Mouse (Mus musculus): Measurements from ENCODE around the gene Pde3b.
"Not testable (repeated sequence)": the region's sequence is repeated elsewhere in the genome, so short reads cannot be mapped to it uniquely, and the experiment has no call there.

Gene Pde3b

DNA sequence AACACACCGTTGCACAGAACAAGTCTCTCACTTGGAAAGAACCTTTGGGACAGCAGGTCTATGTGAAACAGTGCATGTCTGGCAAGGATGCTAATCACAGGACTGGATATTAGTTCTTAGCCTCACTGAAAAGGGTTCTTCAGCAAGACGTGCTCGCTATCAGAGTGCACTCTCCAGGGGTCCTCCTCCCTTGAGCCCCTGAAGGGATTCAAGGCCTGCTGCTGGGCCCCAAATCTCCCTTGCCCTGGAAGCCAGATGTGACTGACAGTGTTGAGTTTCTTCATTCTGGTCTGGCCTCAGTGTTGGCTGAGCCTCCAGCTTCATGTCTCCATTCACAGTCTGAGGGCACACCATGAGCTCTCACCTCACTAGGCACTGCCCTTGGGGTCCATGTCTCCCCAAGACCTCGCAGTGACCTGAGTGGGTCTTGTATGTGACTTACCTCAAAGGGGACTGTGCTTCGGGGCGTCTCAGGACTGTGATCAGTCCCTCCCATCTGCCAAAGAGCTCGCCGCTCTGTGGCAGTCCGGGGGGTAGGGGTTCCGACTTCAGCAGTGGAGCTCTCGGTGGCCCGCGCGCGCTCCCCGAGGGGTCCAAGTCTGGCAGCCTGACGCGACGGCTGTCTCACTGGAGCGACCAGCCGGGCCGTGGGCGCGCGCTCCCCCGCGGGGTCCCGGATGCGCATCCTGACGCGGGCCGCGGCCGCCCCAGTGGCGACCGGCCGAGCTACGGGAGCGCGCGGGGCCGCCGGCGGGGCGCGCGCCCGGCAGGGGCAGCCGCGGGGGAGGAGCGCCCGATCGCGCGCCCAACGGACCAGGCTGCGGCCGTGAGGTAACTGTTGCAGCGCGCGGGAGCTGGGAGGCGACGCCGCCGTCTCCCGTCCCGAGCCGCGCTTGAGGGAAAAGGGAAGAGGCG lies at the start of gene Pde3b:
Pde3b (plus strand) TSS at position 861 of the 915 bp plus-strand sequence.
- DNase-seq (ENCODE audit: extremely low spot score) = no peak

- DNase-seq (ENCODE audit: extremely low spot score) = no peak
Observed at GRCm38 (mm10) chr7:114402130-114402529, 13.0 kb upstream of the Pde3b start.

GRCm38 (mm10) chr7:114415336-114416020 lies 397 bp downstream of the Pde3b start:
- DNase-seq (ENCODE audit: extremely low spot score) = peak; percentile 78

- DNase-seq (ENCODE audit: extremely low spot score) = peak; percentile 55
Observed at GRCm38 (mm10) chr7:114416021-114416845, 1.2 kb downstream of the Pde3b start.

GRCm38 (mm10) chr7:114419331-114419730 lies 4.2 kb downstream of the Pde3b start:
- DNase-seq (ENCODE audit: extremely low spot score) = not testable (repeated sequence)

GRCm38 (mm10) chr7:114420918-114421317 lies 5.8 kb downstream of the Pde3b start:
- no peak for DNase-seq (ENCODE audit: extremely low spot score)

GRCm38 (mm10) chr7:114422224-114422623 lies 7.1 kb downstream of the Pde3b start:
- DNase-seq (ENCODE audit: extremely low spot score) = no peak

DNA sequence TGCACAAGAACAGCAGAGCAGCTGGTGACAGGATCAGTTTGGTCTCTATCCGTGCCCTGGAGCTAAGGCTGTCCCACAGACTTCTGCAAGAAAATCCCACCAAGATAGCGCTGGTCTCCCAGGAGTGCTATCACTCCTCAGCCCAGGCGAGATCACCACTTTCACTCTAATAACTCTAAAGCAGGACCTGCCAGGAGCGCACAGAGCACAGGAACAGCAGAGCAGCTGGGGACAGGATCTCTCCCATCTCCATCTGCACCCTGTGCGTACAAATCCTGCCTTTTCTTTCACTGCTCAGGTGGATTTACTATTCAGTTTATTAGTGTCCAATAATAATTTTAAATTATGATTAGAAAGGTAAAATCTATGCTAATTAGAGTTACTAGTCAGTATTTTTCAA lies 14.7 kb downstream of the Pde3b start:
- no peak for DNase-seq (ENCODE audit: extremely low spot score)

DNA sequence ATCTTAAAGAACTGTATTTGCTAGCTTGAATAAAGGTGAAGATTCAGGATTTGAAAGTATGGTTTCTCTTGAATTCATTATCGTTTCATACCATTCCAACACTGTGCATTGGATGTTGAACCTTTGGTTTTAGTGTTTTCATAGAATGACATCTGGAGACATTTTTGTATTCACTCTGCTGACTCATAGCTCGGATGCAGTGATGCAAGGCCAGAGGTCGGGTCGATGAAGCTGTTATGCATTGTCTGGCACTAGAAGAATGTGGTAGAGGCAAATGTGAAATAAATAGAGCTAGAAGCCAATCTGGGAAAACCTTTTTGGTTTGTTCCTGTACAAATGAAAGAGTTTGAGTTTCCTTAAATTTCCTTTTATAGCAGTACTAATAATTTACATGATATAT lies 16.9 kb downstream of the Pde3b start:
- DNase-seq (ENCODE audit: extremely low spot score) = no peak

GRCm38 (mm10) chr7:114439726-114440125 lies 24.6 kb downstream of the Pde3b start:
- no peak for DNase-seq (ENCODE audit: extremely low spot score)

DNA sequence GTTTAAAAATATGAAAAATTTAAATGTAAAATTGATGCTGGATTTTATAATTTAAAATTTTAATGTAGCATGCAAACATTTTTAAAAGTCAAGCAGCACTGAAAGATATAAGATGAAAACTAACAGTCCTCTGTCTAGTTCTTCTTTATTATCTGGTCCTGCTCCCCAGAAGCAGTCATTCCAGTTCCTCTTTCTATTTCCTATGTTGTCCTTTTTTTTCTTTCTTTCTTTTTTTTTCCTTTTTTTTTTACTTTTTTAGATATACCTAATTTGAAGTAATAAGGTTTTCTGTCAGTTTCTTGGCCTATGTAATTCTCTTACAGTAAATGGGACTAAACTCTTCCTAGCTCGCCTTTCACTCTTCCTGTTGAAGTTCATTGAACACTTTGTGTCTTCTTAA lies 25.4 kb downstream of the Pde3b start:
- no peak for DNase-seq (ENCODE audit: extremely low spot score)

DNA sequence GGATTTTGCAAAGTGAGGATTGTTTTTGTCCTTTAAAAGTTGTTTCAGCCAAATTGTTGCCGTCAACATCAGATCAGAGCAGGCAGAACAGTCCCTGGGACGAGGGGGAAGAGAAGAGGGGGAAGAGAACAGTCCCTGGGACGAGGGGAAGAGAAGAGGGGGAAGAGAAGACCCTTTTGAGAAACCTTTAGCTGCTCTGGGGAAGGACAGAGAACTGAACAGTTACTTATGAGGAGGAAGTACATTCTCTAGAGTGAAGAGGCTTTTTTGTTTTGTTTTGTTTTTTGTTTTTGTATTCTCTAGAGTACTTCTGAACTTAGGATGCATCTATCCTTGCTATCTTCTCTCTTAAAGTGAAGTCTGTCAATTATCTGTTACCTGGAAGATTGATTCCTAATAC lies 37.8 kb downstream of the Pde3b start:
- no peak for DNase-seq (ENCODE audit: extremely low spot score)

- DNase-seq (ENCODE audit: extremely low spot score) = no peak
Observed at GRCm38 (mm10) chr7:114453300-114453990, 38.4 kb downstream of the Pde3b start.

DNA sequence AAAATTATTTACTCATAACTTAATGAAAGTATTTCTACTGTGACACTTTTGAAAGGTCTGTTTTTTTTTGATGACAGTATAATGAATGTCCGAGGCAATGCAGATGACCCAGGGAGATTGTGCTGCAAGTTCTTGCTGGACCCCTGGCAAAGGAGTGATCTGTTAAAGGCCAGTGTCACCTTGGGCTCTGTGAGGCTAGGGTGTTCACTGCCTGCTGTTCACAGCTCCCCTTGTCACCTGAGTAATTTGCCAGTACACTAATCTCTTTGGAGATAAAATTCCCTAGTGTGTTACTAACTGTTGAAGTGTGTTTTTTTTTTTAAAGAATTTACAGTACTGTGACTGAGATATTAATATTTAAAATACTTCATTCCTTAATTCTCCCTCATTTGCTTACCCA lies 39.8 kb downstream of the Pde3b start:
- DNase-seq (ENCODE audit: extremely low spot score) = no peak

- no peak for DNase-seq (ENCODE audit: extremely low spot score)
Observed at GRCm38 (mm10) chr7:114456904-114457303, 41.8 kb downstream of the Pde3b start.

- no peak for DNase-seq (ENCODE audit: extremely low spot score)
Observed at GRCm38 (mm10) chr7:114459909-114460308, 44.8 kb downstream of the Pde3b start.

- no peak for DNase-seq (ENCODE audit: extremely low spot score)
Observed at GRCm38 (mm10) chr7:114461727-114462126, 46.6 kb downstream of the Pde3b start.

DNA sequence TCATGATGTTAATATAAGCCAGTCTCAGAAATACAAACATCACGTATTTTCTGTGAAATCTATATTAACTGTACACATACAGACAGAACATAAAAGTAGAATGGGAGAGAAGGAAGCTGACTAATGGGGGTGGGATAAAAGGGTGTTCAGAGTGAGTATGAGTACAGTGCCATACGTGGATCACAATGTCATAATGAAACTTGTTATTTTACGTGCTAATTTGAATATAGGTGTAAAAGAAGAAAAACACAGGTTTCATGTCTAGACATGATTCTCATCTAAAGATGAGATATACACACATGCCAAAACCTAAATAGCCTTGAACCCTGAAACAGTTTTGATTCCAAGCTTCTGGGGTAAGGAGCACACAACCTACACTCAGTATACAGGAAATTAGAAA lies 51.3 kb downstream of the Pde3b start:
- no peak for DNase-seq (ENCODE audit: extremely low spot score)

GRCm38 (mm10) chr7:114472471-114472870 lies 57.4 kb downstream of the Pde3b start:
- DNase-seq (ENCODE audit: extremely low spot score) = no peak

GRCm38 (mm10) chr7:114474889-114475288 lies 59.8 kb downstream of the Pde3b start:
- DNase-seq (ENCODE audit: extremely low spot score) = no peak

DNA sequence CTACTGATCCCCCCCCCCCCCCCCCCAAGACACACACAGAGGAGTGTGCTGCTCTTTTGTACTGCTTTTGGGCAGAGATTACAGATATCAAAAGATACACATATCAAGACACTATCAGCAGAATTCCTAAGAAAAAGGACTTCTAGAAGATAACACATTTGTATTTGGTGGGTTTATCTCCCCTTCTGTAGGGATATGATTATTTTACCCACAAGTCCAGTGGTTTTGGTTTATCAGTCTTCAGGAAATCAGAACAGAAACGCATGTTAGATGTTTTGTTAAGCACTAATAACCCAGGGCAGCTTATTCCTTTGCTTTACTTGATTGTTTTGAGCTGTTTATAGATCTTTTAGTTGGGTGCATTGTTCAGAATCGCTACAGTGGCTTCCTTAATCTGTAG lies 62.8 kb downstream of the Pde3b start:
- DNase-seq (ENCODE audit: extremely low spot score) = no peak

DNA sequence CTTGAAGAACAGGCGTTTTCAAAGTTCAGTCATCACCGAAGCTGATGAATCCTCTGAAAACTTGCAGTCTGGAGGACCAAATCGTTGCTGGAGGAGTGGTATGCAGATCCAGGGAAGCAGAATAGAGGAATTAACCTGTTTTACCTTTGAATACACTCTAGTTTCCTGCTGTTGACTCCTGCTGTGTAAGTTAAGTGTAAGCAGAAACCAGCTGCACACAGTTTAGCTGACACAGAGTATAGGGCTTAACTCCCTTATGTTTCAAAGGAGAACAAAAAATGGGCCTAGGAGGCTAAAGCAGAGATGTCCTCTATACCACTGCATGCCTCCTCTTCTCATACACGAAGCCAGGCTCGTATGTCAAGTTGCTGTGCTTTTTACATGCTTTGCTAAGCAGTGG lies 63.8 kb downstream of the Pde3b start:
- no peak for DNase-seq (ENCODE audit: extremely low spot score)

All from embryo, embryonic 9.5 days (tissue).